Mouse (Mus musculus): ENCODE measurements around the gene Zbtb40.

DNA sequence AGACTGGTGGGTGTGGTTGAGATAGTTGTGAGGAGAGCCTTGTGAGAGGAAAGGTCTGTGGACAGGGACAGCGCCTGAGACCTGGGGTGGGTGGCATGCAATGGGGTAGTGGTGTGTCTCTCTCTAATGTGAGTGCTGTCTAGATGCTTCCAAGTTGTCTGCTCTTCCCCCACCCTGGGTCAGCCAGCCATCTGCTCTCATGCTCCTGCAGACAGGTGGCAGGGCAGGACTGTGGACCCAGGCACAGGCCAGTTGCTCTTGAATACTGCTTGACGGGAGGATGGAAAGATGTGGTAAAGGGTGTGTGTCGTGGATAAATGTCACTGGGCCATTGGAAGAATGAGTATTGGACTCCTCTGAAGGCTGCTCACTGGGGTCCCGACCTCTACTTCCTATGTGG lies 111.3 kb downstream of the Zbtb40 start:
- TF ChIP-seq POLR2A (IDR thresholded peaks at IDR 0.05; ENCODE audit: extremely low read depth, insufficient read depth, low read length) (no peak), CTCF (IDR thresholded peaks at IDR 0.05; ENCODE audit: low read depth, low read length) (no peak)
